Mouse (Mus musculus) lung, postnatal 0 days (tissue): ENCODE results near the gene Selenon.

Experiments
- CTCF ChIP-seq: IDR thresholded peaks from 2 replicates; pipeline ENCODE4 v1.5.1; 2016; ENCODE audit warnings: antibody characterized with exemption, mild to moderate bottlenecking
- EP300 ChIP-seq: IDR thresholded peaks from 2 replicates; pipeline ENCODE4 v1.6.1; 2016; ENCODE audit warnings: antibody characterized with exemption, mild to moderate bottlenecking, control low read depth

DNA sequence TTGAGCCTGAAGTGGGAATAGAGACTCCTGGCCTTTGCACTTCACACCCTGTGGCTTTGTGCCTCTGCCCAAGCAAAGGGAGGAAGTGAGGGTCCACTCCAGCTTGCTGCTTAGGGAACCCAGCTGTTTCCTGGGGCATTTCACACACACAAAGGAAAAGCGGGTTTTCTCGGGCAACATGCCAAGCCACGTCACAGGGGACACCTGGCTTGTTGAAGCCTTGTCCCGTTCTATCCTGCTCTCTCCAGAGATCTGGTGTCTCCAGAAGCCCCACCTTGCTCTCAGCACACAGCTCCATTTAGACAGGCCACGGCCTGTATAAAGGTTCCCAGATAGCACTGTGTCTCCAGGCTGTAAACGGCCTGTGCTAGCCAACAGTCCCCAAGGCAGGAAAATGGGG lies 60.2 kb downstream of the Selenon start:
- TF ChIP-seq CTCF (no peak), EP300 (no peak)
